Mouse (Mus musculus) right cerebral cortex, adult 2 months (tissue): ENCODE measurements at regions not wholly inside any gene's neighbourhood (a gene's known extent, or its start where the extent isn't known, plus 50 kb on each side); places are given as distances from the start of the nearest gene placed in this dataset.

Experiments used
- DNase-seq, 2 experiments: peaks; one replicate each; pipeline ENCODE4 v3.0.0; 2021 to 2022; ENCODE audit warnings: low spot score in 2 of 2

GRCm38 (mm10) chr1:77168316-77168715 is 346.6 kb downstream of the Epha4 start:
- no peak for DNase-seq

DNA sequence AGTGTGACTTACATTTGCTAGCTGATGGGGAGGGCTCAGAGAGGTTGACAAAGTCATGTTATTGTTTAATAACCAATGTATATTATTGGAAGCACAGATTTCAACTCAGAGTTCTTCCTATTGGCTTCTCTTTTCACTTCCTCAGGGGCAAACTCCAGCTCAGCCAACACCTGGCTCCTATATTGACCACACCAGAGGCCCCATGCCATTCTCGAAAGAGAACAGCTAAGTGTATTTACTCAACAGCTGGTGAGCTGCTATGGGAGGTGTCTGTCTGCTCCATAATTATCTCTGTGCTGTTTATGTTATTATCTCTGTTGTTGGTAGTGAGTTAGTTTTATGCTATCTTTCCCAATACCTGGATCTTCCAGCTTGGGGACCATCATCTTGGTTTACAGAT is 342.4 kb downstream of the Epha4 start:
- no peak for DNase-seq

- DNase-seq, result no peak
Measured at GRCm38 (mm10) chr1:77174801-77175200, 340.1 kb downstream of the Epha4 start.

GRCm38 (mm10) chr1:77175214-77175613 is 339.7 kb downstream of the Epha4 start:
- peak in 1 of 2 experiments; percentile 2 for DNase-seq

GRCm38 (mm10) chr1:77176516-77176915 is 338.4 kb downstream of the Epha4 start:
- DNase-seq, result no peak

DNA sequence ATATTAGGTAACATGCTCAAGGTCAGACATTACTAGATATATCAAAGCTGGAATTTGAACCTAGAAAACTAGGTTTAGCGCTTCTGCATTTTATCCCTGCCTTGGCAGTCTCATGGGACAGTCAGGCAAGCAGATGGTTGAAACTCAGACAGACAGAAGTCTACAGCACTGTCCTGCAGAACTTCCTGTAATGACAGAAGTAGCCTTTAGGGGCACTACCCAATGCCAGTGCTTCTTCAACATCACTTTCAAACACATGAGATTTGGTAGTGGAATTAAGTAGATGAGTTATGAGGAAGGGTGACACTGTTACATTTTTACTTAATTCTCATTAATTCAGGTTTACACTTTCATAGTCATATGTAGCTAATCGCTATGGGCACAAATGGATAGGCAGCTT is 330.9 kb downstream of the Epha4 start:
- no peak for DNase-seq

GRCm38 (mm10) chr1:77190141-77190540 is 324.7 kb downstream of the Epha4 start:
- DNase-seq, result no peak

DNA sequence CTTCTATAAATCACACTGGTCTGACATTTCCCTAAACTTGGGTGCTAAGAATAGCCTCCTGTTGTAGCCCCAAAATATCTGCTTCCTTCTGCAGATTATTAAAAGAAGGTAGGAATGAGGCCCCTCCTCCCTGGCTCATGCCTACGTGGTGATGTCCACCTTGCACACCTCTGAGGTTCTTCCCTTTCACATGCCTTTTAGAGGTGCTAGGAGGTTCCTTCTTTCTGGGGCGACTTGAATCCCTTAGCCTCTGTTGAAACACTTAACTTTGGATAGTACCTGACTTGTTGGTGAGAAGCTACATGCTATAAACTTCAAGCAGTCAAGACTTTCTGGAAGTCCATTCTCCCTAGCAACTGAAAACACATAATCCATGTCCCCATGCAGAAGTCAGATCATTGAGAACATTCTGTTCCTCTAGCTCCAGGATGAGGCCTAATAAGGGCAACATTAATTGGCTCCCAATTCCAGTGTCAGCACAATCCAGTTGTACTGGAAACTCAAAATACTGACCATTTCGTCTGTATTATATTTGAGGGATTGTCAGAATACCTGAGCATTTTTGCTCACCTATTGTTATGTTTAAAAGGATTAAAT is 313.5 kb downstream of the Epha4 start:
- DNase-seq, result no peak

DNA sequence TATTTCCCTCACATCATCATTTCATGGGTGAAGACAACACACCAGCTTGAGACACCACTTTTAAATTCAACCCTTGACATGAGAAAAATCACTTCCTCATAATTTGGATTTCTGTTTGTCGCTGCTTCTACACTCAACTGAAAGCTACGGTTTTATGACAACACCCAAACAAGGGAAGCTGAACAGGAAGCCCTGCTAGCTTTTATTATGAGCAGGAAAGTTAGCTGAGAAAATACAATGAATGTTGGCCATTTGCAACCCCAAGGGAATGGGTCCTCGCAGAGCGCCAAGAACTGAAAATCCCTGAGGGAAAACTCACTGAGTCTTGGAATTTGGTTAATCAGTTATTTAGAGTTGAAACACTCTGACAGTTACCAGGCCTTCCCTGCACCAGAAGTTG is 311.9 kb downstream of the Epha4 start:
- no peak for DNase-seq

DNA sequence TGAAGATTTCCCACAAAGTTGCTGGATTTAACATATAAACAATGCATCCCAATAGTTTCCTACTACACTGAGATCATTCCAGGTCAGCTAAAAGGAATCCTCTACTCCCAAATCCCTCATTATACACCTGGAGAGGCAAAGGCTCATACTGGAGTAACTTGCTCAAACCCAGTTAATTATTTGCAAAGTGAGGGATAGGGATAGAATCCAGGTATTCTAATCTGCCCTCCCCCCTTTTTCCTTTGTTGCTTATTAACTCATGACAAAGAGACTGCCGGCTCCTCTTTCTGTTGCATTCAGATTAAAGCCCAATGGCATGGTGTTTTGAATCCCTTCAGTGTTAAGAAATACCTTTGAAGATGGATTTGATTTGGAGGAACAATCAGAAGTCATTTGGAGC is 308.4 kb downstream of the Epha4 start:
- DNase-seq, result no peak

DNA sequence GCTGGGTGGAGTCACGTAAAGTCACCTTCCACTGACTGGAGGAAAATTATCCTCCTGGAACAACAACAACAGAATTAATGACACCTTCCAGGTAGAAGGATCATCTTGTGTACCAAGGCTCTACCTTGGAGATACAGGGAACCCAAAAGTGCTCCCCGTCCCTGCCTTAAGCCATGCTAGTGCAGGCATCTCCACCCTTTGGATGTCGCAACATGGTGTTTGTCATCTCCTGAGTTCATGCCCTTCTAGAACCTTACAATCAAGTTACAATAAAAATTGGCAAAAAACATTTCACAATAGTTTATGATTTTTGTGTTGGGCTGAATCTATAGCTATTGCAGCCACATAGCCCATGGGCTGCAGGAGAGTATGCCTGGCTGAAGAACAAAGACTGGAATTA is 305.5 kb downstream of the Epha4 start:
- DNase-seq, result no peak

GRCm38 (mm10) chr1:77213462-77214098 is 301.3 kb downstream of the Epha4 start:
- DNase-seq, result no peak

GRCm38 (mm10) chr1:77219488-77220321 is 295.2 kb downstream of the Epha4 start:
- DNase-seq, result no peak

GRCm38 (mm10) chr1:77220322-77220590 is 294.6 kb downstream of the Epha4 start:
- DNase-seq, result no peak

GRCm38 (mm10) chr1:77220783-77221182 is 294.1 kb downstream of the Epha4 start:
- no peak for DNase-seq

DNA sequence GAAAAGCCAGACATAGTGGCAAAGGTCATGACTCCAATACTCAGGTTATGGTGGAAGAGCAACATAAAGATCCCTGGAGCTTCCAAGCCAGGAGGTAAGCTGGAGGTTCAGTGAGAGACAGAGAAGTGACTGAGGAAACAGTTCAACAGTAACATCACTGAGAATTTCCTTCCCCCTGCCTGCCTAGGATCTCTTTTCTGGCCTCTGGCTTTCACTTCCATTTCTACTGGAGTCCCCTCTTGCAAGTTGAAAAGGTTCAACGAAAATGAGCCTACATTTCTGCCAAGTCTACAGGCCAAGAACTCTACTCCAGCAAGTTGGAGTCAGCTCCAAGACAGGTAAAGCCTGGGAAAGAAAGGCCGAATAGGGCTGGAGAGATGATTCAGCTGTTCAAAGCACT is 293.0 kb downstream of the Epha4 start:
- no peak for DNase-seq

DNA sequence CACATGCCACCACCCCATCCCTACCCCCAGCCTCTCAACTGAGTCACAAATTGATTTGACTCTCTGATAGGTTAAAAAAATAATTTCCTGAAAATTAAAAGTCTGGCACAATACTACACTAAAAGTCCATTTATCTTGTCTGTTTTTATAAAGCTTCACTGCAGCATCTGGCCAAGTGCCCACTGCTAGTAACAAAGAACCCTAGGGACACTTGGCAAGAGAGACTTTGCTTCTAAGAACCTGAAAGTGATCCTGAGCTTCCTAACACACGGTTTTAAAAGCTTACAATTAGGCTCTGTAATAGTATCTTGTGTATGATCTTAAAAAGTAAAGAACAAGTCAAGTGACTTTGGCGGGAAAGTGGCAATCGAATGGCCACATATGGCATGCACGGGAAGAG is 288.3 kb downstream of the Epha4 start:
- no peak for DNase-seq

GRCm38 (mm10) chr1:77226991-77227515 is 287.8 kb downstream of the Epha4 start:
- peak; percentile 3 to 10 for DNase-seq

- no peak for DNase-seq
Measured at GRCm38 (mm10) chr1:77227800-77228199, 287.1 kb downstream of the Epha4 start.

DNA sequence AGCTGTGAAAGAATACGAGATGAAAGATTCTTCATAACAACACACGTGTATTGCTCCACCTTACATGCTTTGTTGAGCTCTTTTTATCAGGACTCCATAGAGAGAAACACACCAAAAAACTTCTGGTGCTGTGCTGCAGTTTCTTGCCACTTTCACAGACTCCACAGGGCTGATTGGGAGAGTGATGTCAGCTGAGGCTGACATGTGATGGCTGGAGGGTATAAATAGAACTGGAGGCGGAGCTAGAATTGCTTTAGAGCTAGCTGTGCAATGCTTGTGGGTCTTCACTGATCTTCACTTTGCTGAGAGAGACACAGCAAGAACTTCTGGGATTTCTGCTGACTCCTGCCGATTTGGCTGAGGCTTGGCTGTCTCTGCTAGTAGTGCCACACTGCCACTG is 285.3 kb downstream of the Epha4 start:
- no peak for DNase-seq

DNA sequence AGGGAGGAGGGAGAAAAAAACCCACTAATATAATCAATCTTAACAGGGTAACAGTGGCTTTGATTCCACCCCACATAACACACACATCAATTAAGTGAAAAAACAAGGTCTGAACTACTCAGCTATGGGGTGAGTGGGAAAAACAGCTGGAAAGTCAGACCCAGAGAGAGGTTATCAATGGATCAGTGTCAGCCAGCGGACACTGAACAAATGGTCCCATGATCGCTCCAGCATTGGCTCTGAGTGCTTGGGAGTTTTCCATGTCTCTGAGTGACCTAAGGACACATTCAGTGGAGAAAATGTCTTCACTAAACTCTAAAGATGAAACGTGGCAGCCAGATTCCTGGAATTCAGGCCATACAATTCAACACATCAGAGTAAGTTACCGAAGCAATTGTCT is 281.9 kb downstream of the Epha4 start:
- no peak for DNase-seq

DNA sequence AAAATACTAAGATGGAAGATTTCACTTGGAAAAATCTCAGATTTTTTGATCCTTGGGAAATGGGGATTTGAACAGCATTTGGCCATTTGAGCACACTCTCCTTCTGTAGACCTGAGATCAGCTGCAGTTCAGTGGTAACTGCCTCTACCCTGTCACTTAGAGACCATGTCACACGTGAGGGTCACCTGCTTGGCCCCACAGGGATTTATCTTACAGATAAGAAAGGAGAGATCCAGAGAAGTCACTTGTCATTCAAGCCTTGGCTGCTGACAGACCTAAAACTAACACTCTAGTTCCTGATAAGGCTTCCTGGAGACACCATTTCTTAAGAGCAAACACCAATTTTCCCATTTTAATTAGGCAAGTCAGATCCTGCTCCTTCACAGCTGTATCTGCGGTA is 270.2 kb downstream of the Epha4 start:
- no peak for DNase-seq

GRCm38 (mm10) chr1:77246047-77246446 is 268.8 kb downstream of the Epha4 start:
- no peak for DNase-seq
